Mouse (Mus musculus) kidney, embryonic 16.5 days (tissue): Measurements from ENCODE around the gene 4930539E08Rik. TPM values are rescaled to one million over a fixed set of nuclear protein-coding genes. Genes with fewer than 3 reads are reported as not detected.
A peak's percentile ranks its signal among the peaks of the same experiment; 100 is the strongest.

ENCODE experiments used
- ATAC-seq: fragments of 200-750 bp; cut with Nextera tagmentation; 2 replicates; pipeline ENCODE4 v1.8.0; 2017; ENCODE audit warnings: moderate TSS enrichment; ENCODE audit not compliant: low FRiP score, low TSS enrichment
- H3K27ac ChIP-seq: fragments of 300-500 bp; sonication (generic); 2 replicates; pipeline ENCODE4 v1.5.1; 2014; ENCODE audit warnings: low read length
- H3K27me3 ChIP-seq: fragments of 300-500 bp; sonication (generic); 2 replicates; pipeline ENCODE4 v1.6.1; 2014; ENCODE audit warnings: low read length, control low read depth, mixed read lengths; ENCODE audit not compliant: insufficient read depth
- H3K36me3 ChIP-seq: fragments of 300-500 bp; sonication (generic); 2 replicates; pipeline ENCODE4 v1.6.1; 2014; ENCODE audit warnings: low read length, control low read depth, mixed read lengths; ENCODE audit not compliant: insufficient read depth
- H3K4me1 ChIP-seq: fragments of 300-500 bp; sonication (generic); 2 replicates; pipeline ENCODE4 v1.6.1; 2014; ENCODE audit warnings: low read length, control low read depth, mixed read lengths; ENCODE audit not compliant: insufficient read depth
- H3K4me2 ChIP-seq: fragments of 300-500 bp; sonication (generic); replicated peaks from 2 replicates; pipeline ENCODE4 v1.6.1; 2014; ENCODE audit warnings: low read depth, low read length
- H3K4me3 ChIP-seq: fragments of 300-500 bp; sonication (generic); 2 replicates; pipeline ENCODE4 v1.5.1; 2014; ENCODE audit warnings: mild to moderate bottlenecking, low read length
- H3K9ac ChIP-seq: fragments of 300-500 bp; sonication (generic); replicated peaks from 2 replicates; pipeline ENCODE4 v1.6.1; 2014; ENCODE audit warnings: low read length
- H3K9me3 ChIP-seq: fragments of 300-500 bp; sonication (generic); 2 replicates; pipeline ENCODE4 v1.6.1; 2016; ENCODE audit warnings: low read length, control low read depth
- WGBS: fragments of 180-500 bp; shearing (Covaris S2); extraction: QIAGEN DNeasy Blood & Tissue Kit; methylation state at CpG from one replicate; pipeline ENCODE4 v1.1.7; 2014; 5-methylcytosine and 5-hydroxymethylcytosine counted together
- polyA plus RNA-seq: library from polyadenylated mRNA; unstranded; fragments of >200 nt; fragmentation: Nextera tagmentation; extraction: Ambion mirVana; gene quantifications from 2 replicates; pipeline ENCODE4 v1.2.1, GENCODE M21; 2015

Gene 4930539E08Rik
- polyA plus RNA-seq, 1 experiment from 2014 or later: 0.17 TPM

DNA sequence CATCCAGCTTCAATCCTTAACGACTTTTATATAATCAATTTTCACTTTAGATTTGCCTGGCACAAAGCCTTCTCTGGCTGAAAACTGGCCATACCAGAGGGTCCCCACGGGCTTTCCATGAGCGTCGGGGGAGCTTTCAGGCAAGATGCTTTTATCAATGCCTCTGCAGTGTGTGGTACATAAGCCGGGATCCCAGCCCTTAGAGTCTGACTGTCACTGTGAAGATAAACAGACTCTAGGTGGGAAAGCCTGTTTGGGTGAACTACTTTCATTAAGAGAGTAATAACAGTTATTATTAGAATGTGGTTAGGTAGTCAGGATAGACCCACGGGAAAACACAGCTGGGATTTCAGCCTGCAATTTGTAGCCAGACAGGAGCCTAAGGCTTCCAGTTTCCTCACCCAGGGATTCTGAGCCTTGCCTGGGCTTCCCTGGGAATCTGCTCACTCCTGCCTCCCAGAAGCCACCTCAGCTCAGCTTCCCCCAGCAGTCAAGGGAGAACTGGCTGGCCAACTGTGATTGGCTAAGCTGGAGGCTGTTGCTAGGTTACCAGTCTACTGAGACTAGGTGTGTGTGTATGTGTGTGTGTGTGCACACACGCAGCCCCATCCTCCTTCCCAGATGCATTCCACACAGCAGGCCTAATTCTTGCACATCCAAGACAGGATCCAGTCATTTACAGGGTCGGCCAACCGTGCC, 45.6 kb downstream of the 4930539E08Rik start:
- WGBS: 75% methylated on average over 9 of the region's 9 CpGs
- no peak for ATAC-seq

GRCm38 (mm10) chr17:28867381-28867780, 47.7 kb downstream of the 4930539E08Rik start:
- no peak for ATAC-seq
- H3K9ac ChIP-seq: no peak overlapping the region
- no peaks in the 10 kb centered on the region for H3K4me1 ChIP-seq
- no peaks in the 10 kb centered on the region for H3K9me3 ChIP-seq
- no peaks in the 10 kb centered on the region for H3K27me3 ChIP-seq
- 92% methylated on average over 4 of the region's 4 CpGs for WGBS
- no peak overlapping the region for H3K27ac ChIP-seq
- no peak overlapping the region for H3K4me3 ChIP-seq
- no peaks in the 10 kb centered on the region for H3K36me3 ChIP-seq
- H3K4me2 ChIP-seq: no peak overlapping the region

More for the DNA sequence above, 45.6 kb downstream of the 4930539E08Rik start:
- Histone ChIP-seq H3K4me2 (no peak overlapping the region), H3K9ac (no peak overlapping the region), H3K4me1 (no peaks in the 10 kb centered on the region), H3K9me3 (no peaks in the 10 kb centered on the region), H3K27me3 (no peaks in the 10 kb centered on the region), H3K27ac (no peak overlapping the region), H3K36me3 (no peaks in the 10 kb centered on the region), H3K4me3 (no peak overlapping the region)

DNA sequence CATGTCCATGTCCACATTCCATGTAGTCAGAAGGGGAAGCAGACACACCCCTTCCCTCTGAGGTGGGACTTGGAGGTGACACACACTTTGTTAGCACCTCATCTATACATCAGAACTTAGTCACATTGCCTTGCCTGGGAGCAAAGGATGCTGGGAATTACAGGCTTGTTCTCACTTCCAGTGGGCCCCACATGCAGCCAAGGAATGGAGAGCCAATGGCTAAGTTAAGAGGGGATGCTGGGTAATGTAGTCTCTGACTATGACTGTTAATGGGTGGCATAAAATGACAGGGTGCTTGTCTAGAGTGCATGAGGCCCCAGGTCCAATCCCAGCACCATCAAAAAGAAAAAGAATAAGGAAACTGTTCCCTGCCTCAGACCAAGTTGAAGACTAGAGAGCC, 48.2 kb downstream of the 4930539E08Rik start:
- ATAC-seq: no peak
- Histone ChIP-seq H3K27ac (no peak overlapping the region), H3K36me3 (no peaks in the 10 kb centered on the region), H3K4me2 (no peak overlapping the region), H3K27me3 (no peaks in the 10 kb centered on the region), H3K4me1 (no peaks in the 10 kb centered on the region), H3K9me3 (no peaks in the 10 kb centered on the region), H3K4me3 (no peak overlapping the region), H3K9ac (no peak overlapping the region)

- Histone ChIP-seq H3K27me3 (no peaks in the 10 kb centered on the region), H3K4me1 (no peaks in the 10 kb centered on the region), H3K4me3 (no peak overlapping the region), H3K36me3 (no peaks in the 10 kb centered on the region), H3K9ac (no peak overlapping the region), H3K9me3 (no peaks in the 10 kb centered on the region), H3K4me2 (no peak overlapping the region), H3K27ac (no peak overlapping the region)
- ATAC-seq: no peak
- WGBS: 36% methylated on average over 6 of the region's 6 CpGs
Observed at GRCm38 (mm10) chr17:28864464-28864863, 50.7 kb downstream of the 4930539E08Rik start.

DNA sequence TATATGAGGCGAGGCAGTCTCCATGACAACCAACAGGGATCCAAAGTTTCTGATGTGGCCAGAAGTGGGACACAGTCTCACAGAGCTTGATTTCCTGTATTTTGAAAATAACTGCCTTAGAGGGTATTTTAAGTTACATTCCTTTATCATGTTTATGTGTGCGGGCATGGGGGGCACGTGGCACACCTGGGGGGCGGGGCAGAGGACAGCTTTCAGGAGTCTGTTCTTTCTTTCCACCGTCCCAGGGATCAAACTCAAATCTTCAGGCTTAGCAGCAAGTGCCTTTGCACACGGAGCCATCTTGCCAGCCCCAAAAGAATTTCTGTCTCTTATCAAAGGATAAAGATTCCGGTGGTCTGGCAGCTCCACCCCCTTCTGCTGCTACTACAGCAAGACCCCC, 51.2 kb downstream of the 4930539E08Rik start:
- H3K36me3 ChIP-seq: no peaks in the 10 kb centered on the region
- no peaks in the 10 kb centered on the region for H3K9me3 ChIP-seq
- 80% methylated on average over 7 of the region's 7 CpGs for whole genome bisulfite sequencing
- no peak overlapping the region for H3K4me2 ChIP-seq
- no peaks in the 10 kb centered on the region for H3K27me3 ChIP-seq
- no peak for ATAC-seq
- H3K4me3 ChIP-seq: no peak overlapping the region
- no peaks in the 10 kb centered on the region for H3K4me1 ChIP-seq
- H3K27ac ChIP-seq: no peak overlapping the region
- no peak overlapping the region for H3K9ac ChIP-seq

- no peak for ATAC-seq
- WGBS: 36% methylated on average over 12 of the region's 12 CpGs
- H3K4me2 ChIP-seq: no peak within 1 kb of the TSS
- H3K9ac ChIP-seq: no peak within 1 kb of the TSS
- no peaks in the 10 kb centered on the region for H3K36me3 ChIP-seq
- no peak within 1 kb of the TSS for H3K4me3 ChIP-seq
- peaks cover 5% of the 10 kb centered on the region; the same call in 1 of the 2 replicates for H3K4me1 ChIP-seq
- H3K27ac ChIP-seq: no peak within 1 kb of the TSS
- no peaks in the 10 kb centered on the region for H3K27me3 ChIP-seq
- H3K9me3 ChIP-seq: peaks cover 10% of the 10 kb centered on the region
Observed at GRCm38 (mm10) chr17:28858205-28858604, 56.9 kb downstream of the 4930539E08Rik start, which contains the start of gene Pnpla1. Gene Pnpla1 (plus strand): TSS chr17:28858411.

- Histone ChIP-seq H3K4me1 (peaks cover 5% of the 10 kb centered on the region; the same call in 1 of the 2 replicates), H3K27ac (0 out of 2 replicates have a peak overlapping the region, but pooled peaks have one; percentile 41), H3K9me3 (peaks cover 10% of the 10 kb centered on the region), H3K4me2 (no peak overlapping the region), H3K9ac (no peak overlapping the region), H3K36me3 (no peaks in the 10 kb centered on the region), H3K4me3 (no peak overlapping the region), H3K27me3 (no peaks in the 10 kb centered on the region)
- 0 out of 2 replicates have a peak, but pooled peaks have one; percentile 27 for ATAC-seq
- 41% methylated on average over 3 of the region's 3 CpGs for WGBS
Observed at GRCm38 (mm10) chr17:28856030-28856429, 59.1 kb downstream of the 4930539E08Rik start.

DNA sequence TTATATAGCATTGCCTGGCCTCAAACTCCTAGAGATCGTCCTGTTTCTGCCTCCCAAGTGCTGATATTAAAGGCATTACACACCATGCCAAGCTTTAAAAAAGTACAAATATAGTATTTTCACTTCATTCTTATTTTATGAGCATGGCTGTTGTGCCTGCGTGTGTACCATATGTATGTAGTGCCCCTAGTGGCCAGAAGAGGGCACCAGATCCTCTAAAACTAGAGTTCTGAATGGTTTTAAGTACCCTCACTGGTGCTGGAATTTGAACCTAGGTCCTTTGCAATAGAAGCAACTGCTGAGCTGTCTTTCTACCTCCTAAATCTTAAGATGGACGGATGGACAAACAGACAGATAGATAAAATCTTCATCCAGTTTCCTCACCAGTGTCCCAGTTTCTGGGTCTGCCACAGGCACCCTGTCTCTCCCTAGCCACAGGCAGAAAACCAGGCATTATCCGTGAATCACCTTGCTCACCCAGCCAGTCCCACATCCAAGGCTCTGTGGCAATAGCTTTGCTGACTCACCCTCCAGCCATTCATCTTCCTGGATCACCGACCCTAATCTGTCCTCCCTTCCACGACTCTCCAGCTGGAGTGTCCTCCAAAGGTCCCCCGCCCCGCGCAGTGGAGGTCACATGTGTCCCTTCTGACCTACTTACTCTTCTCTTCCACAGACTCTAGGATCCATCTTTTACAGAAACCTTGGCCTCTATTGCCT, 59.8 kb downstream of the 4930539E08Rik start:
- Histone ChIP-seq H3K4me3 (no peak overlapping the region), H3K4me2 (no peak overlapping the region), H3K9ac (no peak overlapping the region), H3K4me1 (peaks cover 5% of the 10 kb centered on the region; the same call in 1 of the 2 replicates), H3K27me3 (no peaks in the 10 kb centered on the region), H3K9me3 (peaks cover 10% of the 10 kb centered on the region), H3K27ac (0 out of 2 replicates have a peak overlapping the region, but pooled peaks have one; percentile 41), H3K36me3 (no peaks in the 10 kb centered on the region)
- peak; percentile 44; the same call in 1 of the 2 replicates for ATAC-seq
- 51% methylated on average over 9 of the region's 9 CpGs for WGBS

DNA sequence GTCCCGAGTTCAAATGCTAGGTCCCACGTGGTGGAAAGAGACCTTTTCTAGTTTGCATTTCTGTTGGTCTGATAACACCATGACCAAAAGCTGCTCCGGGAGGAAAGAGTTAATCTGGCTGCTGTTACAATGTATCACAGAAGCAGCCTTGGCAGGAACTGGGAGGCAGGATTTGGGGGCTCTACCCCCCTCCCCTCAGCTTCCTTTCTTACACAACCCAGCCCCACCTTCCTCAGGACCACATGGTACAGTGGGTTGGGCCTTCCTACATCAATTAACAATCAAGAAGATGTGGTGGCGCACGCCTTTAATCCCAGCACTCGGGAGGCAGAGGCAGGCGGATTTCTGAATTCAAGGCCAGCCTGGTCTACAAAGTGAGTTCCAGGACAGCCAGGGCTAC, 60.7 kb downstream of the 4930539E08Rik start:
- Histone ChIP-seq H3K27ac (no peak overlapping the region), H3K9me3 (peaks cover 10% of the 10 kb centered on the region), H3K4me2 (no peak overlapping the region), H3K36me3 (no peaks in the 10 kb centered on the region), H3K4me3 (no peak overlapping the region), H3K4me1 (peaks cover 5% of the 10 kb centered on the region; the same call in 1 of the 2 replicates), H3K27me3 (no peaks in the 10 kb centered on the region), H3K9ac (no peak overlapping the region)
- WGBS: 82% methylated on average over 7 of the region's 7 CpGs
- ATAC-seq: no peak

GRCm38 (mm10) chr17:28850511-28850910, 64.6 kb downstream of the 4930539E08Rik start:
- H3K4me2 ChIP-seq: no peak overlapping the region

More at GRCm38 (mm10) chr17:28850511-28850910, 64.6 kb downstream of the 4930539E08Rik start:
- Histone ChIP-seq H3K4me1 (no peaks in the 10 kb centered on the region; the same call in 1 of the 2 replicates), H3K27ac (no peak overlapping the region), H3K36me3 (no peaks in the 10 kb centered on the region), H3K9me3 (no peaks in the 10 kb centered on the region), H3K9ac (no peak overlapping the region), H3K4me3 (no peak overlapping the region), H3K27me3 (no peaks in the 10 kb centered on the region)
- WGBS: 92% methylated on average over 5 of the region's 5 CpGs
- no peak for ATAC-seq
